Comparison of ENCODE assay signal across 12 mouse cellular contexts in genomic region chr15:78384220-78385116, GRCm38 (mm10). TPM values are rescaled to one million over a fixed set of nuclear protein-coding genes. Genes with fewer than 3 reads are reported as not detected.
A peak's percentile ranks its signal among the peaks of the same experiment; 100 is the strongest.
DNase-seq lines count a peak whose midpoint lies in the region; ATAC-seq and TF ChIP-seq lines count a peak whose summit lies in the region.
"Had no signal": no experiment of that assay in that cellular context is flagged by ENCODE, and none has a peak within 500 bp of the region (broad histone marks: within the 10 kb centered on the region; RNA-seq: fewer than 3 reads in every experiment).

No protein-coding gene starts in this region.

- H3K9ac ChIP-seq in hindbrain, embryonic 11.5 days (ENCODE audit: low read depth, low read length): no peak overlapping the region
- H3K9ac ChIP-seq in neural tube, embryonic 13.5 days: no peak overlapping the region
- no peak overlapping the region for H3K9ac ChIP-seq in hindbrain, postnatal 0 days (replicated peaks; ENCODE audit: low read length)
- H3K9ac ChIP-seq in stomach, postnatal 0 days (ENCODE audit: low read length): no peak overlapping the region
- H3K9ac ChIP-seq: limb, embryonic 13.5 days had no signal

- peak overlapping the region; percentile 35; the same call in 1 of the 2 replicates for H3K27ac ChIP-seq in hindbrain, embryonic 10.5 days
- no peak overlapping the region for H3K27ac ChIP-seq in hindbrain, embryonic 11.5 days (ENCODE audit: low read depth, low read length)
- H3K27ac ChIP-seq in neural tube, embryonic 13.5 days (replicated peaks): peak overlapping the region; percentile 57
- peak overlapping the region; percentile 82 for H3K27ac ChIP-seq in hindbrain, postnatal 0 days
- H3K27ac ChIP-seq in stomach, postnatal 0 days (replicated peaks): peak overlapping the region; percentile 40; the same call in 1 of the 2 replicates
- H3K27ac ChIP-seq: limb, embryonic 13.5 days had no signal

- no peaks in the 10 kb centered on the region for H3K9me3 ChIP-seq in hindbrain, embryonic 10.5 days
- no peaks in the 10 kb centered on the region for H3K9me3 ChIP-seq in hindbrain, embryonic 11.5 days (ENCODE audit: control insufficient read depth, low read length)
- no peaks in the 10 kb centered on the region for H3K9me3 ChIP-seq in neural tube, embryonic 13.5 days
- H3K9me3 ChIP-seq in hindbrain, postnatal 0 days (ENCODE audit: low read length): no peaks in the 10 kb centered on the region
- no peaks in the 10 kb centered on the region for H3K9me3 ChIP-seq in stomach, postnatal 0 days (ENCODE audit: control insufficient read depth, low read length)

- 79% methylated on average over 7 of the region's 7 CpGs for WGBS in hindbrain, embryonic 10.5 days
- WGBS in hindbrain, embryonic 11.5 days: 73% methylated on average over 7 of the region's 7 CpGs
- 68% methylated on average over 7 of the region's 7 CpGs for WGBS in neural tube, embryonic 13.5 days
- WGBS in hindbrain, postnatal 0 days: 38% methylated on average over 7 of the region's 7 CpGs
- WGBS in stomach, postnatal 0 days: 59% methylated on average over 7 of the region's 7 CpGs

- no peak for ATAC-seq in hindbrain, embryonic 11.5 days (ENCODE audit: low FRiP score)
- ATAC-seq in neural tube, embryonic 13.5 days (ENCODE audit: low read depth): no peak
- peak; percentile 90 for ATAC-seq in hindbrain, postnatal 0 days
- ATAC-seq in stomach, postnatal 0 days (ENCODE audit: low FRiP score, low TSS enrichment): peak; percentile 13; the same call in 1 of the 2 replicates

- TF ChIP-seq EP300 in stomach, postnatal 0 days (optimal IDR thresholded peaks at IDR 0.05): no peak

- H3K27me3 ChIP-seq in hindbrain, embryonic 10.5 days (ENCODE audit: insufficient read depth, poor library complexity, severe bottlenecking): 0 out of 2 replicates have a peak, but pooled peaks cover 4% of the 10 kb centered on the region
- no peaks in the 10 kb centered on the region for H3K27me3 ChIP-seq in hindbrain, embryonic 11.5 days (ENCODE audit: control insufficient read depth, insufficient read depth, low read length)
- 0 out of 2 replicates have a peak, but pooled peaks cover 3% of the 10 kb centered on the region for H3K27me3 ChIP-seq in neural tube, embryonic 13.5 days
- H3K27me3 ChIP-seq in hindbrain, postnatal 0 days (ENCODE audit: insufficient read depth, low read length): no peaks in the 10 kb centered on the region
- H3K27me3 ChIP-seq in stomach, postnatal 0 days (ENCODE audit: control insufficient read depth, insufficient read depth, low read length): no peaks in the 10 kb centered on the region
- H3K27me3 ChIP-seq: limb, embryonic 13.5 days had no signal

- no peak overlapping the region for H3K4me3 ChIP-seq in hindbrain, embryonic 10.5 days
- H3K4me3 ChIP-seq in hindbrain, embryonic 11.5 days (ENCODE audit: low read depth, low read length): no peak overlapping the region
- H3K4me3 ChIP-seq in neural tube, embryonic 13.5 days: no peak overlapping the region
- H3K4me3 ChIP-seq in hindbrain, postnatal 0 days (ENCODE audit: low read length): no peak overlapping the region
- no peak overlapping the region for H3K4me3 ChIP-seq in stomach, postnatal 0 days (ENCODE audit: low read depth, low read length)
- H3K4me3 ChIP-seq: limb, embryonic 13.5 days had no signal

- no peak for DNase-seq in hindbrain, embryonic 10.5 days (ENCODE audit: low spot score)
- DNase-seq in hindbrain, embryonic 11.5 days (ENCODE audit: low spot score): no peak
- DNase-seq in neural tube, embryonic 10.5 days (ENCODE audit: extremely low spot score, low spot score): no peak
- DNase-seq in hindbrain, postnatal 0 days (ENCODE audit: low spot score): peak; percentile 75
- DNase-seq in stomach, postnatal 0 days (ENCODE audit: low spot score): no peak
- DNase-seq in urinary bladder, postnatal 36 days (ENCODE audit: low spot score in 2 of 2): no peak
- no peak for DNase-seq in kidney, postnatal 25 days
- DNase-seq: cerebellum, adult 8-10 months had no signal

- no peak overlapping the region for H3K4me2 ChIP-seq in hindbrain, embryonic 11.5 days (replicated peaks; ENCODE audit: low read depth, low read length)
- H3K4me2 ChIP-seq in neural tube, embryonic 13.5 days: no peak overlapping the region
- no peak overlapping the region for H3K4me2 ChIP-seq in hindbrain, postnatal 0 days (ENCODE audit: low read depth, low read length)
- H3K4me2 ChIP-seq in stomach, postnatal 0 days (replicated peaks; ENCODE audit: low read depth): no peak overlapping the region
- H3K4me2 ChIP-seq: limb, embryonic 13.5 days had no signal

- 0 out of 2 replicates have a peak, but pooled peaks cover 9% of the 10 kb centered on the region for H3K4me1 ChIP-seq in hindbrain, embryonic 10.5 days (replicated peaks)
- no peaks in the 10 kb centered on the region for H3K4me1 ChIP-seq in hindbrain, embryonic 11.5 days (replicated peaks; ENCODE audit: control insufficient read depth, insufficient read depth, low read length)
- H3K4me1 ChIP-seq in neural tube, embryonic 13.5 days (replicated peaks): peaks cover 14% of the 10 kb centered on the region
- H3K4me1 ChIP-seq in hindbrain, postnatal 0 days (ENCODE audit: insufficient read depth, low read length): 0 out of 2 replicates have a peak, but pooled peaks cover 4% of the 10 kb centered on the region
- H3K4me1 ChIP-seq in stomach, postnatal 0 days (replicated peaks; ENCODE audit: control insufficient read depth, insufficient read depth): no peaks in the 10 kb centered on the region
- H3K4me1 ChIP-seq: limb, embryonic 13.5 days had no signal

- no peaks in the 10 kb centered on the region for H3K36me3 ChIP-seq in hindbrain, embryonic 10.5 days
- H3K36me3 ChIP-seq in hindbrain, embryonic 11.5 days (ENCODE audit: control insufficient read depth, insufficient read depth, low read length): no peaks in the 10 kb centered on the region
- no peaks in the 10 kb centered on the region for H3K36me3 ChIP-seq in neural tube, embryonic 13.5 days
- H3K36me3 ChIP-seq in hindbrain, postnatal 0 days (ENCODE audit: insufficient read depth, low read length): no peaks in the 10 kb centered on the region
- H3K36me3 ChIP-seq in stomach, postnatal 0 days (ENCODE audit: control insufficient read depth, insufficient read depth, low read length): no peaks in the 10 kb centered on the region
- H3K36me3 ChIP-seq: limb, embryonic 13.5 days had no signal

- no peak for TF ChIP-seq CTCF in hindbrain, postnatal 0 days (IDR thresholded peaks at IDR 0.05; ENCODE audit: low read depth)
- TF ChIP-seq CTCF in stomach, postnatal 0 days (IDR thresholded peaks at IDR 0.05; ENCODE audit: low read depth): no peak

RNA-seq across cellular contexts. Expression of gene Tex33, which starts 11.2 kb away (rescaled TPM):
- not detected in 2 replicates for polyA plus RNA-seq in hindbrain, embryonic 10.5 days (2016; fragmentation: Nextera tagmentation; extraction: Ambion mirVana)
- polyA plus RNA-seq in hindbrain, embryonic 11.5 days (2014; fragmentation: Nextera tagmentation; extraction: Ambion mirVana): not detected in 2 replicates
- polyA plus RNA-seq in neural tube, embryonic 13.5 days (2015; fragmentation: Nextera tagmentation; extraction: Ambion mirVana): not detected in 2 replicates
- total RNA-seq in hindbrain, postnatal 0 days (2014; rRNA removed): not detected in 2 replicates
- polyA plus RNA-seq in hindbrain, postnatal 0 days (2015; fragmentation: Nextera tagmentation; extraction: Ambion mirVana): not detected in 2 replicates
- not detected in 2 replicates for polyA plus RNA-seq in stomach, postnatal 0 days (2015; fragmentation: Nextera tagmentation; extraction: Ambion mirVana)
- total RNA-seq: hematopoietic stem cell, adult 5-6 weeks had no signal
- polyA plus RNA-seq: limb, embryonic 13.5 days; stomach, embryonic 16.5 days had no signal

RNA-seq across cellular contexts. Expression of gene Tst, which starts 21.2 kb away (rescaled TPM):
- polyA plus RNA-seq in hindbrain, embryonic 10.5 days (2016; fragmentation: Nextera tagmentation; extraction: Ambion mirVana): 7.7 and 10.9 TPM in 2 replicates
- 8.5 TPM in 2 replicates for polyA plus RNA-seq in hindbrain, embryonic 11.5 days (2014; fragmentation: Nextera tagmentation; extraction: Ambion mirVana)
- polyA plus RNA-seq in neural tube, embryonic 13.5 days (2015; fragmentation: Nextera tagmentation; extraction: Ambion mirVana): 7.9 and 11.4 TPM in 2 replicates
- 75.1 and 79.9 TPM in 2 replicates for total RNA-seq in hindbrain, postnatal 0 days (2014; rRNA removed)
- 64.4 and 67.0 TPM in 2 replicates for polyA plus RNA-seq in hindbrain, postnatal 0 days (2015; fragmentation: Nextera tagmentation; extraction: Ambion mirVana)
- 153 and 177 TPM in 2 replicates for polyA plus RNA-seq in stomach, postnatal 0 days (2015; fragmentation: Nextera tagmentation; extraction: Ambion mirVana)

RNA-seq across cellular contexts. Expression of gene Mpst, which starts 21.7 kb away (rescaled TPM):
- 1.4 and 1.5 TPM in 2 replicates for polyA plus RNA-seq in hindbrain, embryonic 10.5 days (2016; fragmentation: Nextera tagmentation; extraction: Ambion mirVana)
- polyA plus RNA-seq in hindbrain, embryonic 11.5 days (2014; fragmentation: Nextera tagmentation; extraction: Ambion mirVana): 2.6 and 2.7 TPM in 2 replicates
- polyA plus RNA-seq in neural tube, embryonic 13.5 days (2015; fragmentation: Nextera tagmentation; extraction: Ambion mirVana): 2.3 and 2.9 TPM in 2 replicates
- total RNA-seq in hindbrain, postnatal 0 days (2014; rRNA removed): 95.4 and 114 TPM in 2 replicates
- 3.7 and 5.3 TPM in 2 replicates for polyA plus RNA-seq in hindbrain, postnatal 0 days (2015; fragmentation: Nextera tagmentation; extraction: Ambion mirVana)
- 5.6 and 5.7 TPM in 2 replicates for polyA plus RNA-seq in stomach, postnatal 0 days (2015; fragmentation: Nextera tagmentation; extraction: Ambion mirVana)

RNA-seq across cellular contexts. Expression of gene Kctd17, which starts 43.9 kb away (rescaled TPM):
- polyA plus RNA-seq in hindbrain, embryonic 10.5 days (2016; fragmentation: Nextera tagmentation; extraction: Ambion mirVana): 66.4 and 73.5 TPM in 2 replicates
- polyA plus RNA-seq in hindbrain, embryonic 11.5 days (2014; fragmentation: Nextera tagmentation; extraction: Ambion mirVana): 62.7 and 65.8 TPM in 2 replicates
- 120 and 122 TPM in 2 replicates for polyA plus RNA-seq in neural tube, embryonic 13.5 days (2015; fragmentation: Nextera tagmentation; extraction: Ambion mirVana)
- 144 and 155 TPM in 2 replicates for total RNA-seq in hindbrain, postnatal 0 days (2014; rRNA removed)
- 144 and 161 TPM in 2 replicates for polyA plus RNA-seq in hindbrain, postnatal 0 days (2015; fragmentation: Nextera tagmentation; extraction: Ambion mirVana)
- 25.9 and 26.2 TPM in 2 replicates for polyA plus RNA-seq in stomach, postnatal 0 days (2015; fragmentation: Nextera tagmentation; extraction: Ambion mirVana)

RNA-seq across cellular contexts. Expression of gene Csf2rb, which starts 58.9 kb away (rescaled TPM):
- polyA plus RNA-seq in hindbrain, embryonic 10.5 days (2016; fragmentation: Nextera tagmentation; extraction: Ambion mirVana): 2.3 and 3.8 TPM in 2 replicates
- 1.3 and 1.9 TPM in 2 replicates for polyA plus RNA-seq in hindbrain, embryonic 11.5 days (2014; fragmentation: Nextera tagmentation; extraction: Ambion mirVana)
- polyA plus RNA-seq in neural tube, embryonic 13.5 days (2015; fragmentation: Nextera tagmentation; extraction: Ambion mirVana): 0.48 and 1.1 TPM in 2 replicates
- 1.3 and 1.8 TPM in 2 replicates for total RNA-seq in hindbrain, postnatal 0 days (2014; rRNA removed)
- 0.75 and 0.87 TPM in 2 replicates for polyA plus RNA-seq in hindbrain, postnatal 0 days (2015; fragmentation: Nextera tagmentation; extraction: Ambion mirVana)
- polyA plus RNA-seq in stomach, postnatal 0 days (2015; fragmentation: Nextera tagmentation; extraction: Ambion mirVana): 0.99 and 1.0 TPM in 2 replicates

Comparison
In these comparisons a context has a peak if more than half of its experiments do, and no peak if none do; other contexts are left out.
1. ATAC-seq: peak in hindbrain, postnatal 0 days (single experiment) and stomach, postnatal 0 days (single experiment); none in hindbrain, embryonic 11.5 days (single experiment) and neural tube, embryonic 13.5 days (single experiment).